Comparison of ENCODE assay signal across 18 mouse cellular contexts in genomic region chr8:11038367-11038766, GRCm38 (mm10).
"Had no signal": no experiment of that assay in that cellular context is flagged by ENCODE, and none has a peak within 500 bp of the region (broad histone marks: within the 10 kb centered on the region; RNA-seq: fewer than 3 reads in every experiment).

No protein-coding gene starts in this region.

- DNase-seq: kidney, adult 8-10 months; kidney, postnatal 14 days; kidney, postnatal 4 days; liver, embryonic 13.5 days; lung, adult 2 months; lung, postnatal 14 days; lung, postnatal 4 days; midbrain, embryonic 14.5 days; retina, postnatal 1 day; right cerebral cortex, postnatal 25 days; spleen, adult 18-20 months; thymus, adult 18-20 months; thymus, postnatal 36 days had no signal

- H3K27ac ChIP-seq: kidney, embryonic 15.5 days; liver, embryonic 13.5 days; neural tube, embryonic 13.5 days; stomach, embryonic 15.5 days had no signal

- H3K36me3 ChIP-seq: kidney, embryonic 15.5 days; liver, embryonic 13.5 days; neural tube, embryonic 13.5 days; stomach, embryonic 15.5 days had no signal

- H3K27me3 ChIP-seq: kidney, embryonic 15.5 days; neural tube, embryonic 13.5 days; stomach, embryonic 15.5 days had no signal

- H3K4me2 ChIP-seq: kidney, embryonic 15.5 days; liver, embryonic 13.5 days; midbrain, embryonic 11.5 days; neural tube, embryonic 13.5 days; stomach, embryonic 15.5 days had no signal

- H3K9me3 ChIP-seq: kidney, embryonic 15.5 days; liver, embryonic 13.5 days; neural tube, embryonic 13.5 days; stomach, embryonic 15.5 days had no signal

- H3K4me3 ChIP-seq: kidney, embryonic 15.5 days; liver, embryonic 13.5 days; myocyte; neural tube, embryonic 13.5 days; stomach, embryonic 15.5 days had no signal

- H3K9ac ChIP-seq: kidney, embryonic 15.5 days; liver, embryonic 13.5 days; neural tube, embryonic 13.5 days; stomach, embryonic 15.5 days had no signal
